Mouse (Mus musculus) 416B (cell line): Measurements from ENCODE around the gene Smug1.

ENCODE experiments used
- DNase-seq: peaks from one replicate; pipeline ENCODE4 v3.0.0; 2011; ENCODE audit warnings: low read depth

The Smug1 gene

GRCm38 (mm10) chr15:103167042-103167615, at the start of gene Smug1:
Gene Smug1, minus strand, starts transcription at chr15:103167092.
- DNase-seq = no peak

- DNase-seq = no peak
These were observed 49.2 kb upstream of the Smug1 start for GRCm38 (mm10) chr15:103216052-103216451.

- no peak for DNase-seq
These were observed 48.3 kb upstream of the Smug1 start for GRCm38 (mm10) chr15:103214971-103215907.

DNA sequence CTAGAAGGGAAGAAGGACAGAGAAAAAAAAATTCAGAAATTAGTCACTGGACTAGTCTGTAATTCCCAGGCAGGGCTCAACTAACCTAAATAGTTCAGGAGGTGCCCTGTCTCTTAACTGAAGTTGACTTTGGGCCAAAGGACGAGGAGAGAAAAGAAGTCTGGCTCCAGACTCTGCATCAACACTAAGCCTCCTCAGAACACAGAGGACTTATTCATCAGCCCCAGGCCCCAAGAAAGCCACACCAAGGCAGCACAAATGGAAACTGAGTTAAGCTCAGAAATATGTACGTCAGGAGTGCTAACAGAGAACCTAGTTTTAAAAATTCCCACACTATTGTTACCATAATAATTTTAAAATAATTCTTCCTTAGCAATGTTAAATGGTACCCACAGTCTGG, 47.3 kb upstream of the Smug1 start:
- DNase-seq = no peak

GRCm38 (mm10) chr15:103205156-103205555, 38.3 kb upstream of the Smug1 start:
- peak; percentile 60 for DNase-seq

- no peak for DNase-seq
These were observed 35.3 kb upstream of the Smug1 start for GRCm38 (mm10) chr15:103202088-103202793.

- DNase-seq = no peak
These were observed 30.9 kb upstream of the Smug1 start for GRCm38 (mm10) chr15:103197785-103198184.

- DNase-seq = no peak
These were observed 29.9 kb upstream of the Smug1 start for GRCm38 (mm10) chr15:103196835-103197234.

GRCm38 (mm10) chr15:103193606-103194005, 26.7 kb upstream of the Smug1 start:
- DNase-seq = no peak

DNA sequence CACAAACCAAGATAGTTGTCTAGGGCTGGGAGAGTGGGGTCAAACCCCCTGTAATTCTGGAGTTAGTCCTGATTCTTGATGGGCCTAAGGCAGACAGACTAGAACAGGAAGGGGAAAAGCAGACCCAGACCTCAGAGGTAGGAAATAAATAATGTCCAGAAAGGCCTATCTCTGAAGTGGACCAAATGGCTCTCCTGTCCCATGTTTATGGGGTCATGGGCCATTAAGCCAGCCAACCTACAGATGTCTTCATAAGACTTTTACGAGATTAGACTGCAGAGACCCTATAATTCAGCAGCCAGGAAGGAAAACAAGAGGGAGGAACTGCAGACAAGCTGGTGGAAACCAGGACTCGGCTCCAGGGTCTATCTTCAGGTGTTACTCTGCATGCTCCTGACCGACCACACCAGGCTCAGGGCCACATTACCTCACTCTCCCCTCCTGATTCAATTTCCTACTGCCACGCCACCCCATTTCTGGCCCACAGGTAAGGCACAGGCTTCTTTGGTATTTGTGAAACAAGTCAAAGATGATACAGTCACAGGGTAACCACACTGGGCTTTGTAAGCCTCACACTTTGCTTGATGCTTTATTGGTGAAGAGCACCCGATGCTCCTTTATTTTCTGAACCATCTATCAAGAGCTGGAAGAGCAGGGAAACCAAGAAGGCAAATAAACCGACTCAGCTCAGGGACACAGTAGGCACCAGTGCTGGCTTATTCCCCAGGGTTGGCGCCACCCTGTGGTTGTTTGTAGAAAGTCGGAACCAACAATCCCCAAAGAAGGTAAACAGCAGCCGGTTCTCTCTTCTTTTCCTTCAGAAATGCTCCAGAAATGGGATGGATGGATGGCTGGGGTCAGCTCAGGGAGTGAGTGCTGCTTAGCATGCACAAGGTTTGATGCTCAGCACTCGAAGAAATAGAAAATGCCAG, 23.9 kb upstream of the Smug1 start:
- DNase-seq = peak; percentile 58

- no peak for DNase-seq
These were observed 23.2 kb upstream of the Smug1 start for GRCm38 (mm10) chr15:103190083-103190482.

DNA sequence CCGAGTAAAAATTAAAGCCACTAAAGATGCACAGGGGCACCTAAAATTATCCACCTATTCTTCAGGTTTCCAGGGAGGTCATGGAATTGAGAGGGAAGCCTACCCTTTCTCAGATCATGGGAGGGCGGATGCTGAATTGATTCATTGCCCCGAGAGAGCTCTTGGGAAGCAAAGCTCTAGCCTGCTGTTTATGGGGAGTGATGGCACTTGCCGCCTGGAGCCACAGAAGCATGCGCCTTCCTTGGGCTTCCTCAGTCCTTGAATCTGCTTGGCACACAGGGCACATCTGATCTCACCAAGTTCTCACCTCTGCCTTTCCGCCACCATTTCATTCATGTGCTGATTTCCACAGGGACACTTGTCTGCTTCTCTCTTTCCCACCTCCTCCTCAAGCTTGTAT, 20.9 kb upstream of the Smug1 start:
- DNase-seq = no peak

DNA sequence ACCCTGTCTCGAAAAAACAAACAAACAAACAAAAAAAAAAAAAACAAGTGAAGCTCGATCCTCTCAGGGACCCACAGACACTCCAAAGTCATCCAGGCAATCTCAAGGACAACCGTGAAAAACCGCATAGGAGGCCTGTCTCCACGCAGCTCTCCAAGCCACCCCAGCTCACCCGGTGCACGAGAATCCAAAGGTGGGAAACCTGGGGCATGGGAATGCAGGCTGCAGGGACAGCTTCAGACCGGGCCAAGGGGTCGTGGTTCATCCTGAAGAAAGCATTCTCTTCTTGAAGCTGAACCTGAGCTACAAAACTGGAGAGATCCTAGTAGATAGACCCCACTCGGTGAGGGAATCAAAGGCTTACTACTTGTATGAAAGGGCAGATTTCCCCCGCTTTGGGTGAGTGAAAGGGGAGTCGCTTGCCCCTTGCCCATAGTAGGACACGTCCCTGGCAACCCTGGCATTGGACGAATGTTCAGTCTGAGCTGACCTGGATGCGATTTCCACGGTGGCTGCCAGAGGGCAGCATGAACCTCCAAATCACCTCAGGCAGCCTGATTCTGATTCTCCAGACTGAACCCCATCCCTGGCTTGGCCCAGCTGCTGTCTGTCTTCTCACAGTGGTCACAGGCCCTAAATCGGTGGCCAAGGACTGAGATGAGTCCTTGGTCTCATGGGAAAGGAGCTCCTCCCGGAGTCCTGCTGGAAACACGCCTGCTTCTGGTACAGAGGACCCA, 18.7 kb upstream of the Smug1 start:
- peak; percentile 63 for DNase-seq

DNA sequence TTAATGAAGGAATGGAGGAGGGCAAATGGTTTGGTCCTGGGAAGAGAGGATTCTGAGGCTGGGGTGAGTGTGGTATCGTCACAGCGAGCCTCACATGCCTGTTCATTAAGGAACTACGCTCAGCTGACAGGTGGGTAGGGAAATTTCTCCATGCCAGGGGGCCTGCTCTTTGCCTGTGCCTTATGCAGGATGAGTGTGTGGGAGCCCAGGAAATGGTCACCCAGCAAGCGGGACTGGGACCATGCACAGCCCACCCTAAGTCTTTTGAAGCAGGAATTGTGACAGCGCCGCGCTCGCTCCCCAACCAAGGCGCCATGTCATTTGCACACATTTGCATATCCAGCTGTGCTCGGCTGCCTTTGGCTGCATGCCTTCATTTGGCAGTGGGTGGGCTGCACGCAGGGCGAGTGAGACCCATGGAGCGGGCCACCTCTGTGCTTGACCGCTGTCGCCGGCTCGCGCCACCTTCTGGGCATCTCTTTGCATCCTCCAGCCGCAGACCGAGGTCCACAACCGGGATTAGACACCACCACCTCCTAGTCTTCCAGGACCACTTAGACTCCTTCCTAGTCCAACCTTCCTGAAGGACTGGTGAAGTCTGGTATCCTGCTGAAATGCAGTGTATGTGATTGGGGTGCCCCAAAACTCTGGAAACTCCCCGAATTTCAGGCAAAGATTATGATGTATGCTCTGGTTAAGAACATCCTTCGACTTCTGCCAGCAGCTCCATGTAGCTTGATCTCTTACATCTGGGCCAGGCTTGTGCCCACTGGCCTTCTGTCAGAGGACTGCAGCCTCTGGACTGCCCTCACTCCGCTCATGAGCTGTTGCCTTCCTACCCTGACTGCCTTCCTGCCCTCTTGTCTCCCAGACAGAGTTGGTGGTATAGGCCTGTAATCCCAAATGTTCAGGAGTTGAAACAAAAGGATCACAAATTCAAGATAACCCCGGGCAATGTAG, 17.0 kb upstream of the Smug1 start:
- no peak for DNase-seq

DNA sequence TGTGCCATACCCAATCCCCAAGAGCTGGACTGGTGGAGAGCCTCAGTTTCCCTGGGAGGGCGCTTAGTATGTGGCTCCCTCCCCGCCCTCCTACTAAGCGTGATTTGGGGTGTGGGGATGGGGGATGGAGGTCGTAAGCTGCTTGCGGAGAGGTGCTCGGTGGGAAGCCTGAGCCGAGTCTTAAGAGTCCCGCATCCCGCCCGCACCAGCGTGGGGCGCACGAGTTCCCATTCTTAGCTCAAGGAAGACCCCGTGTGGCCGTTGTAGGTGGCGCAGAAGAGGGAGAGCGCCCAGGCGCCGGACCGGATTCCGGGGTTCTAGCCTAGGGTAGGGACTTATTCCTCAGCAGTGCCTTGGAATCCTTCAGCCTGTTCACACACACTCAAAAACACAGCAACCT, 16.2 kb upstream of the Smug1 start:
- no peak for DNase-seq

DNA sequence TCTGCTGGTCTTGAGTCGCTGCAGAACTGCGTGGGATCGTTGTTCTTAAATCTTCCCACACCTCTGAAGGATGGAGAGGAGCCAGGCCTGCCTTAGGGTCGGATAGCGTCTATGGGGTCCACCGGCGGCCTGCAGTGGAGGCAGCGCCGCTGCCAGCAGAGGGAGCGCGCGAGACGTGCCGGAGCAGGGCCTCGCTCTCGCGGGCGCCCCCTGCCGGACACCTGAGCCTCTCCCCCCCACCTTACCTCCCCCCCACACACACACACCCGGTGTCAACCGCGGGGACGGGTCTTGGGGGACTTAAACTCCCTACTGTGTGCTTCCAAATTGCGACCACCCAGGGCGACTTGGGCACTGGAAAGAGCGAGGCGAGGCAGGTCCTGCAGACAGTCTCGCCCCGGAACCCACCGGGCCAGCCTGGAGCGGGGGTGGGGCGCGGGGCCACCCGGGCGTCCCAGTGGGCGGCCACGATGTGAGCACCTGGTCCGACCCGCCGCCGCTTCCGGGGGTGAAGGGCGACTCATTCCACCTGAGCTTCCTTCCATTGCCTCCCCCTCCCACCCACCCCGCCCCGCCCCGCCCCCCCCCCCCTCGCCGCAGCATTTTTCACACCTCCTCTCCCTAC, 15.4 kb upstream of the Smug1 start:
- DNase-seq = peak; percentile 80

- no peak for DNase-seq
These were observed 13.5 kb upstream of the Smug1 start for GRCm38 (mm10) chr15:103180406-103180805.

GRCm38 (mm10) chr15:103178767-103179166, 11.9 kb upstream of the Smug1 start:
- no peak for DNase-seq

DNA sequence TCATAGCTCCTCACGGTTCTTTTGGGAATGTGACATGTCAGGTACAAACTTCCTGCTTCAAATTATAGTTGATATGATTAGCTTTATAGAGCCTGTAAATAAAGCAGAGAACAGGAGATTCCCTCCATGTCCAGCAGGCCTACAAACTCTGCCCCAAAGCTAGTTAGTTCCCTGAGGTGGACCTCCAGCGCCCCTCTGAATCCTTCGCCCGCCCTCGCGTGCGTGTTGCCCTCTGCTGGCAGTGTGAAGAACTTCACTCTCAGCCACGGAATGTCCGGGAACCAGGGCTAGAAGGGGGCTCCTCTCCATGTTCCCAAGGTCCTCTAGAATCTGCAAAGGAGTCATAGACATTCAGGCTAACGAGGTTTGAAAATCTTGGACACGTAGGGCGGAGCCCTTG, 11.2 kb upstream of the Smug1 start:
- DNase-seq = peak; percentile 75
